Mouse (Mus musculus) kidney, postnatal 0 days (tissue): Measurements from ENCODE around the gene Slc5a3. TPM values are rescaled to one million over a fixed set of nuclear protein-coding genes. Genes with fewer than 3 reads are reported as not detected.

Experiments
- ATAC-seq: fragments of 200-750 bp; cut with Nextera tagmentation; replicated peaks from 2 replicates; pipeline ENCODE4 v1.8.0; 2017; ENCODE audit warnings: low read depth, moderate number of reproducible peaks, moderate TSS enrichment, moderate library complexity; ENCODE audit not compliant: low FRiP score
- DNase-seq: peaks from one replicate; pipeline ENCODE4 v3.0.0-alpha.2; 2016; ENCODE audit warnings: low spot score
- H3K27ac ChIP-seq: fragments of 300-500 bp; sonication (generic); 2 replicates; pipeline ENCODE4 v1.5.1; 2014; ENCODE audit warnings: mild to moderate bottlenecking
- H3K27me3 ChIP-seq: fragments of 300-500 bp; sonication (generic); 2 replicates; pipeline ENCODE4 v1.6.1; 2014; ENCODE audit warnings: low read length, mixed read lengths; ENCODE audit not compliant: insufficient read depth
- H3K36me3 ChIP-seq: fragments of 300-500 bp; sonication (generic); 2 replicates; pipeline ENCODE4 v1.6.1; 2014; ENCODE audit warnings: low read length, mixed read lengths; ENCODE audit not compliant: insufficient read depth
- H3K4me1 ChIP-seq: fragments of 300-500 bp; sonication (generic); replicated peaks from 2 replicates; pipeline ENCODE4 v1.6.1; 2014; ENCODE audit warnings: antibody characterized with exemption, low read length, mixed read lengths; ENCODE audit not compliant: insufficient read depth
- H3K4me2 ChIP-seq: fragments of 300-500 bp; sonication (generic); 2 replicates; pipeline ENCODE4 v1.6.1; 2014; ENCODE audit warnings: mild to moderate bottlenecking, low read length, moderate library complexity, mixed read lengths
- H3K4me3 ChIP-seq: fragments of 300-500 bp; sonication (generic); replicated peaks from 2 replicates; pipeline ENCODE4 v1.5.1; 2014; ENCODE audit warnings: low read depth, low read length
- H3K9ac ChIP-seq: fragments of 300-500 bp; sonication (generic); 2 replicates; pipeline ENCODE4 v1.6.1; 2014; ENCODE audit warnings: low read depth, low read length
- H3K9me3 ChIP-seq: fragments of 300-500 bp; sonication (generic); replicated peaks from 2 replicates; pipeline ENCODE4 v1.6.1; 2016; ENCODE audit warnings: low read length, inconsistent platforms, mixed read lengths
- CTCF ChIP-seq: IDR thresholded peaks from 2 replicates; pipeline ENCODE4 v1.5.1; 2016; ENCODE audit warnings: antibody characterized with exemption, low read depth, mild to moderate bottlenecking, moderate library complexity
- WGBS: fragments of 180-500 bp; shearing (Covaris S2); extraction: QIAGEN DNeasy Blood & Tissue Kit; methylation state at CpG from one replicate; pipeline ENCODE4 v1.1.7; 2014; 5-methylcytosine and 5-hydroxymethylcytosine counted together
- polyA plus RNA-seq: library from polyadenylated mRNA; unstranded; fragments of >200 nt; fragmentation: Nextera tagmentation; extraction: Ambion mirVana; gene quantifications from 2 replicates; pipeline ENCODE4 v1.2.1, GENCODE M21; 2015

Gene Slc5a3
- 13.5 and 13.9 TPM in 2 replicates for polyA plus RNA-seq

DNA sequence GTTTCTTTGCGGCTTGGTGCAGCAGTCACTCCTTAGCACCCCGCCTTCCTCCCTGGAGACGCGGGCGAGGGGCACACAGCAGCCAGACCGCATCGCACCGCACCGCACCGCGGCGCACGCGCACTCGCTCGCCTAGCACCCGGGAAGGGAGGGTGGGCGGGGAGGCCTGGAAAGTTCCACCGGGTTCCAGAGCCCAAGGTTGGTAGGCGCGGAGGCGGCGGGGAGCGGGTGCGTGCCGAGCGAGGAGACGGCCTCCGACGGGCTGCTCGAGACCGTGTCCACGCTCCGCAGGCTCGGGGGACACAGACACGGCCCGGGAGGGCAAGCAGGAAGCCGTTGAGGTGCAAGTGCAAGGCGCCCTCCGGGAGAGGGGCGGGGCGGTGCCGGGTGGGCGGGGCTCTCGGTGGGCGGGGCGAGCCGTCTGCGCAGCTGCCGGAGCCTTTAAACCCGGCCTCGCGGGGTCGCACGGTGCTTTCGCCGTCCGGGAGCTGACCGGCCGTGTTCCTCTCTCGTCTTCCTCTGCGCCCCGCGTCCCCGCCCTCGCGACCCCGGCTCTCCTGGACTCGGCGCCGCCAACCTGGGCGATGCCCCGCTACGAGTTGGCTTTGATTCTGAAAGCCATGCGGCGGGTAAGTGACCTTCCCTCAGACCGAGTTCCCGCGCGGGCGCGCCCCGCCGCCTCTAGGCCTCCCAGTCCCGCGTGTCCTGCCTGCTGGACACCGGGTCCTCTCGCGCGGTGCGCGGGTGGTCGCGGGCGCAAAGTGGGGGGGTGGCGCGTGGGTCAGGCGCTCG is at the start of gene Slc5a3, which contains the start of the genes Mrps6 and Gm49711:
TSS of gene Slc5a3 (plus strand) at position 471 of the 792 bp plus-strand sequence.
TSS of gene Mrps6 (plus strand) at position 419 of the 792 bp plus-strand sequence.
TSS of gene Gm49711 (plus strand) at position 465 of the 792 bp plus-strand sequence.
- peak within 1 kb of the TSS; percentile 72 for H3K4me2 ChIP-seq
- DNase-seq (peak; percentile 88), ATAC-seq (peak; percentile 89)
- H3K4me1 ChIP-seq = peaks cover 12% of the 10 kb centered on the region; the same call in 1 of the 2 replicates
- no peaks in the 10 kb centered on the region; the same call in 1 of the 2 replicates for H3K9me3 ChIP-seq
- peaks cover 10% of the 10 kb centered on the region; the same call in 1 of the 2 replicates for H3K36me3 ChIP-seq
- under 1% methylated on average over 79 of the region's 99 CpGs for WGBS
- no peaks in the 10 kb centered on the region for H3K27me3 ChIP-seq
- no peak for TF ChIP-seq CTCF
- H3K9ac ChIP-seq = peak within 1 kb of the TSS; percentile 81
- peak within 1 kb of the TSS; percentile 77 for H3K27ac ChIP-seq
- peak within 1 kb of the TSS; percentile 92 for H3K4me3 ChIP-seq

DNA sequence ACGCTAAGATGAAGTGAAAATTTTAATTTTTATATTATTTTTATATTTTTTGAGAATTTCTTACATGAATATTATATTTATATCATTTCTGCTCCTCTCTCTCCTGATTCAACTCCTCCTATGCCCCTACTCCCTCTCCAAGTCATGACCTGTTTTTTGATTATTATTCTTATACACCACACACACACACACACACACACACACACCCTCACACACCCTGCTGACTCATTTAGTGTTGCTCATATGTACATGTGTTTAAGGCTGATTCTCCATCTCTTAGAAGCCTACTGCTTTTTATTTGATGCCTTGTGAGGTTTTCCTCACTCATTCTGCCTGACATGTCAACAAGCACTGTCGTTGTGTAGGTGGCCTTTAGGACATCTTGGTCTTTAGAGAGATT is 48.5 kb upstream of the Slc5a3 start:
- no peaks in the 10 kb centered on the region for H3K4me1 ChIP-seq
- no peaks in the 10 kb centered on the region for H3K27me3 ChIP-seq
- WGBS = 91% methylated on average over 2 of the region's 2 CpGs
- H3K9me3 ChIP-seq = no peaks in the 10 kb centered on the region
- H3K27ac ChIP-seq = no peak overlapping the region
- H3K36me3 ChIP-seq = no peaks in the 10 kb centered on the region
- no peak overlapping the region for H3K4me3 ChIP-seq
- no peak for TF ChIP-seq CTCF
- ATAC-seq (no peak), DNase-seq (no peak)
- H3K4me2 ChIP-seq = no peak overlapping the region
- no peak overlapping the region for H3K9ac ChIP-seq

DNA sequence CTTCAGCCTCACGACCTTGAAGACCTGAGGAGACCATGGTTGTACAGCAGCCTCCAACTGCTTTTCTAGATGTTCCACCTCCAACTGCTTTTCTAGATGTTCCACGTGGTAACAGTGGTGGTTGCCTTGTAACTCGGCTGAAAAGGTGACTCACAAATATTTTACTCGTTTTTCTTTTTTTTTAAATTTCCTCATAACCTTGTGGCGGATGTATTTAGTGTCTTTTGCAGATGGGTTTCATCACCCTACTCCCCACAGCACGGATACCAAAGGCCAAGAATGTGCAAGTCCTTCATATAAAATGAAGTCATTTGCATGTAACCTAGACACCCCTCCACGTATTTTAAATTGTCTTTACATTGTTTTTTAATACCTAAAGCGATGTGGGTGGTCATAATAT is 41.3 kb upstream of the Slc5a3 start:
- ATAC-seq (no peak), DNase-seq (no peak)
- no peaks in the 10 kb centered on the region for H3K9me3 ChIP-seq
- H3K36me3 ChIP-seq = no peaks in the 10 kb centered on the region
- no peak overlapping the region for H3K4me3 ChIP-seq
- H3K9ac ChIP-seq = no peak overlapping the region
- TF ChIP-seq CTCF = no peak
- no peaks in the 10 kb centered on the region for H3K27me3 ChIP-seq
- 67% methylated on average over 8 of the region's 8 CpGs for WGBS
- H3K4me1 ChIP-seq = 0 out of 2 replicates have a peak, but pooled peaks cover 2% of the 10 kb centered on the region
- no peak overlapping the region for H3K4me2 ChIP-seq
- H3K27ac ChIP-seq = no peak overlapping the region

DNA sequence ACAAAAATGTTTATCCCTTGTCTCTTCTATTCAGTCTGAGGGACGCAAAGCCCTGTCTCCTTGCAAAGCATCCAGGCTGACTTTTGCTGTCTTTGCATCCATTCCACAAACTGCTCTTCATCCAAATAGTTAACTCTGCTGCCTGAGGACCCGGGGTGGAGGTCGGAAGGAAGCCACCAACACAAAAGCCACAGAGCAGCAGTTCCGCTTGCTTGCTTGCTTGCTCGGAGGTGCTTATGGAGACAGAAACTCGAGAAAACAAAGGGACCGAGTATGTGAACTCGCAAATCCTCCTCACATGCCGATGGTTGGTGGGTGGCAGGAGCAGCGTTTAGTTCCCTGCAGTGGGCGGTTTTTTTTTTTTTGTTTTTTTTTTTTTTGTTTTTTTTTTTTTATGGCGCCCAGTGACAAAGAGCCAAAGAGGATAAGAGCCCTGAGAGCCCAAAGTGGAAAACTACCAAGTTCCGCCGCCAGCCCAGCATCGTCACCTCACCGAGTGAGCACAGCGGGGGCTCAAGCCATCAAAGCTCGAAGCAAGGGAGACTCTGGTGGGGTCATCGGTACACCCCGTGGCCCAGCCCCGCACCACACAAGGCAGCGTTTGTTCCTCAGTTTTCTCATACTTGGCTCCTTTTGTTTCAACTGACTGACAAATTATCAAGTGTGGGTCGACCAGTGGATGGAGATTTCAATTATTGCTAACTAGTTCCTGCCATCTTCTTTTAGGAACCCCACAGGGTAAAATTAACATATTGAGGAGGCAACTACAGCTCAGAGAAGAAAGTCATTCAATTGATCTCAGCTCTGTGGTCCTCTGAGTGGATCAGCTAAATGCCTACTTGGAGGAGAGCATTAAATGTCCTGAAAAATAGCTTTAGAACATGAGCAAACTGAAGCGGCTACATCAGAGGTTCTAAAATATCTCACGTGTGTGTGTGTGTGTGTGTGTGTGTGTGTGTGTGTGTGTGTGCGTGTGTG is 38.7 kb upstream of the Slc5a3 start:
- no peaks in the 10 kb centered on the region for H3K27me3 ChIP-seq
- no peaks in the 10 kb centered on the region for H3K36me3 ChIP-seq
- H3K4me1 ChIP-seq = 0 out of 2 replicates have a peak, but pooled peaks cover 5% of the 10 kb centered on the region
- peak overlapping the region; percentile 56 for H3K9ac ChIP-seq
- WGBS = 8% methylated on average over 26 of the region's 26 CpGs
- H3K4me3 ChIP-seq = peak overlapping the region; percentile 34
- H3K4me2 ChIP-seq = peak overlapping the region; percentile 61
- peak; percentile 76 for ATAC-seq
- H3K9me3 ChIP-seq = no peaks in the 10 kb centered on the region
- peak overlapping the region; percentile 79 for H3K27ac ChIP-seq
- peak; percentile 80 for DNase-seq
- TF ChIP-seq CTCF = no peak

GRCm38 (mm10) chr16:92021656-92022400 is 36.3 kb upstream of the Slc5a3 start:
- H3K27me3 ChIP-seq = no peaks in the 10 kb centered on the region
- TF ChIP-seq CTCF = no peak
- 0 out of 2 replicates have a peak, but pooled peaks cover 5% of the 10 kb centered on the region for H3K4me1 ChIP-seq
- DNase-seq (no peak), ATAC-seq (no peak)
- H3K36me3 ChIP-seq = no peaks in the 10 kb centered on the region
- 85% methylated on average over 12 of the region's 12 CpGs for WGBS
- H3K9me3 ChIP-seq = no peaks in the 10 kb centered on the region
- H3K4me3 ChIP-seq = no peak overlapping the region
- no peak overlapping the region for H3K27ac ChIP-seq
- no peak overlapping the region for H3K9ac ChIP-seq
- H3K4me2 ChIP-seq = no peak overlapping the region
